Mouse (Mus musculus): ENCODE data around the gene Dynll2. TPM values are rescaled to one million over a fixed set of nuclear protein-coding genes. Genes with fewer than 3 reads are reported as not detected.

Gene Dynll2
- polyA plus RNA-seq, 1 experiment, result 74.0 TPM

- Histone ChIP-seq H3K27me3 (ENCODE audit: control insufficient read depth, insufficient read depth, insufficient read length) (peaks cover 4% of the 10 kb centered on the region), H3ac (ENCODE audit: control insufficient read depth, insufficient read length) (no peak overlapping the region)
- no peak for TF ChIP-seq MYOD1 (IDR thresholded peaks at IDR 0.05; ENCODE audit: control insufficient read depth in 1 of 3, insufficient read length in 2 of 3, low read depth in 2 of 3)
- TF ChIP-seq TCF12 (IDR thresholded peaks at IDR 0.05; ENCODE audit: insufficient read depth, poor library complexity, severe bottlenecking), result no peak
- no peak for TF ChIP-seq CEBPB (IDR thresholded peaks at IDR 0.05; ENCODE audit: insufficient read depth, poor library complexity, severe bottlenecking)
- TF ChIP-seq MYOG (IDR thresholded peaks at IDR 0.05; ENCODE audit: control insufficient read depth in 1 of 3, insufficient read depth in 1 of 3, insufficient read length in 2 of 3, low read depth in 2 of 3), result no peak
- no peak for TF ChIP-seq MAX (IDR thresholded peaks at IDR 0.05; ENCODE audit: low read depth)
- no peak for TF ChIP-seq TCF3 (IDR thresholded peaks at IDR 0.05; ENCODE audit: insufficient read length, low read depth)
Measured at GRCm38 (mm10) chr11:87973559-87974305, 13.6 kb downstream of the Dynll2 start.

GRCm38 (mm10) chr11:87972829-87973228 is 14.5 kb downstream of the Dynll2 start:
- peaks cover 4% of the 10 kb centered on the region for H3K27me3 ChIP-seq (ENCODE audit: control insufficient read depth, insufficient read depth, insufficient read length)
- peaks cover 2% of the 10 kb centered on the region for H3K36me3 ChIP-seq (ENCODE audit: control insufficient read depth, insufficient read depth)
- H3K4me3 ChIP-seq, result no peak overlapping the region
- H3ac ChIP-seq (ENCODE audit: control insufficient read depth, insufficient read length), result no peak overlapping the region
- no peak for TF ChIP-seq POLR2A (IDR thresholded peaks at IDR 0.05; ENCODE audit: insufficient read length, low read depth)
- TF ChIP-seq MYOG (IDR thresholded peaks at IDR 0.05; ENCODE audit: control insufficient read depth in 1 of 3, insufficient read depth in 1 of 3, insufficient read length in 2 of 3, low read depth in 2 of 3), result no peak
- no peak for TF ChIP-seq REST (IDR thresholded peaks at IDR 0.05; ENCODE audit: insufficient read depth, insufficient read length)
- no peak for TF ChIP-seq TCF3 (IDR thresholded peaks at IDR 0.05; ENCODE audit: insufficient read length, low read depth)
- TF ChIP-seq TCF12 (IDR thresholded peaks at IDR 0.05; ENCODE audit: insufficient read depth, poor library complexity, severe bottlenecking), result no peak
- TF ChIP-seq USF1 (IDR thresholded peaks at IDR 0.05; ENCODE audit: low read depth), result no peak
- no peak for TF ChIP-seq SRF (IDR thresholded peaks at IDR 0.05; ENCODE audit: control insufficient read depth, insufficient read length, low read depth)
- TF ChIP-seq MYOD1 (IDR thresholded peaks at IDR 0.05; ENCODE audit: control insufficient read depth in 1 of 3, insufficient read length in 2 of 3, low read depth in 2 of 3), result no peak
- TF ChIP-seq MAX (IDR thresholded peaks at IDR 0.05; ENCODE audit: low read depth), result no peak
- TF ChIP-seq CEBPB (IDR thresholded peaks at IDR 0.05; ENCODE audit: insufficient read depth, poor library complexity, severe bottlenecking), result no peak
- no peak for TF ChIP-seq POLR2AphosphoS2 (IDR thresholded peaks at IDR 0.05; ENCODE audit: insufficient read length, low read depth)
- no peak for TF ChIP-seq E2F4 (IDR thresholded peaks at IDR 0.05; ENCODE audit: insufficient read depth)
- no peaks in the 10 kb centered on the region for H3K79me2 ChIP-seq (ENCODE audit: control insufficient read depth, insufficient read depth)
- H3K4me2 ChIP-seq (ENCODE audit: low read depth), result no peak overlapping the region

More at GRCm38 (mm10) chr11:87973559-87974305, 13.6 kb downstream of the Dynll2 start:
- Histone ChIP-seq H3K4me2 (ENCODE audit: low read depth) (no peak overlapping the region), H3K79me2 (ENCODE audit: control insufficient read depth, insufficient read depth) (no peaks in the 10 kb centered on the region), H3K4me3 (no peak overlapping the region), H3K36me3 (ENCODE audit: control insufficient read depth, insufficient read depth) (peaks cover 8% of the 10 kb centered on the region)

- TF ChIP-seq MYOD1 (IDR thresholded peaks at IDR 0.05; ENCODE audit: control insufficient read depth in 1 of 3, insufficient read length in 2 of 3, low read depth in 2 of 3), result no peak
- no peak for TF ChIP-seq E2F4 (IDR thresholded peaks at IDR 0.05; ENCODE audit: insufficient read depth)
- TF ChIP-seq MAX (IDR thresholded peaks at IDR 0.05; ENCODE audit: low read depth), result no peak
- TF ChIP-seq TCF3 (IDR thresholded peaks at IDR 0.05; ENCODE audit: insufficient read length, low read depth), result no peak
- no peak for TF ChIP-seq USF1 (IDR thresholded peaks at IDR 0.05; ENCODE audit: low read depth)
- no peak for TF ChIP-seq MYOG (IDR thresholded peaks at IDR 0.05; ENCODE audit: control insufficient read depth in 1 of 3, insufficient read depth in 1 of 3, insufficient read length in 2 of 3, low read depth in 2 of 3)
- TF ChIP-seq POLR2A (IDR thresholded peaks at IDR 0.05; ENCODE audit: insufficient read length, low read depth), result no peak
- TF ChIP-seq CEBPB (IDR thresholded peaks at IDR 0.05; ENCODE audit: insufficient read depth, poor library complexity, severe bottlenecking), result no peak
- no peak for TF ChIP-seq SRF (IDR thresholded peaks at IDR 0.05; ENCODE audit: control insufficient read depth, insufficient read length, low read depth)
- no peak for TF ChIP-seq POLR2AphosphoS2 (IDR thresholded peaks at IDR 0.05; ENCODE audit: insufficient read length, low read depth)
- TF ChIP-seq TCF12 (IDR thresholded peaks at IDR 0.05; ENCODE audit: insufficient read depth, poor library complexity, severe bottlenecking), result no peak
- TF ChIP-seq REST (IDR thresholded peaks at IDR 0.05; ENCODE audit: insufficient read depth, insufficient read length), result no peak
- peaks cover 4% of the 10 kb centered on the region for H3K27me3 ChIP-seq (ENCODE audit: control insufficient read depth, insufficient read depth, insufficient read length)
- H3K4me3 ChIP-seq, result no peak overlapping the region
- no peak overlapping the region for H3K4me2 ChIP-seq (ENCODE audit: low read depth)
- H3K36me3 ChIP-seq (ENCODE audit: control insufficient read depth, insufficient read depth), result no peaks in the 10 kb centered on the region
- no peaks in the 10 kb centered on the region for H3K79me2 ChIP-seq (ENCODE audit: control insufficient read depth, insufficient read depth)
- H3ac ChIP-seq (ENCODE audit: control insufficient read depth, insufficient read length), result no peak overlapping the region
Measured at GRCm38 (mm10) chr11:87968356-87969122, 18.8 kb downstream of the Dynll2 start.

- peak overlapping the region; percentile 71 for H3K4me2 ChIP-seq (ENCODE audit: low read depth)
- peaks cover 4% of the 10 kb centered on the region for H3K27me3 ChIP-seq (ENCODE audit: control insufficient read depth, insufficient read depth, insufficient read length)
- H3ac ChIP-seq (ENCODE audit: control insufficient read depth, insufficient read length), result no peak overlapping the region
- no peaks in the 10 kb centered on the region for H3K36me3 ChIP-seq (ENCODE audit: control insufficient read depth, insufficient read depth)
- TF ChIP-seq E2F4 (IDR thresholded peaks at IDR 0.05; ENCODE audit: insufficient read depth) (no peak), SRF (IDR thresholded peaks at IDR 0.05; ENCODE audit: control insufficient read depth, insufficient read length, low read depth) (no peak), TCF12 (IDR thresholded peaks at IDR 0.05; ENCODE audit: insufficient read depth, poor library complexity, severe bottlenecking) (no peak), USF1 (IDR thresholded peaks at IDR 0.05; ENCODE audit: low read depth) (no peak), REST (IDR thresholded peaks at IDR 0.05; ENCODE audit: insufficient read depth, insufficient read length) (no peak), CEBPB (IDR thresholded peaks at IDR 0.05; ENCODE audit: insufficient read depth, poor library complexity, severe bottlenecking) (no peak)
- no peaks in the 10 kb centered on the region for H3K79me2 ChIP-seq (ENCODE audit: control insufficient read depth, insufficient read depth)
- no peak overlapping the region for H3K4me3 ChIP-seq
Measured at GRCm38 (mm10) chr11:87967692-87968289, 19.5 kb downstream of the Dynll2 start.
